Mouse (Mus musculus): Measurements from ENCODE around the gene Ndufa7.
A peak's percentile ranks its signal among the peaks of the same experiment; 100 is the strongest.
"Not testable (repeated sequence)": the region's sequence is repeated elsewhere in the genome, so short reads cannot be mapped to it uniquely, and the experiment has no call there.

The Ndufa7 gene

GRCm38 (mm10) chr17:33811142-33811516 is 13.2 kb upstream of the Ndufa7 start:
- DNase-seq (ENCODE audit: low read depth in 1 of 2, low spot score in 2 of 2), result no peak

DNA sequence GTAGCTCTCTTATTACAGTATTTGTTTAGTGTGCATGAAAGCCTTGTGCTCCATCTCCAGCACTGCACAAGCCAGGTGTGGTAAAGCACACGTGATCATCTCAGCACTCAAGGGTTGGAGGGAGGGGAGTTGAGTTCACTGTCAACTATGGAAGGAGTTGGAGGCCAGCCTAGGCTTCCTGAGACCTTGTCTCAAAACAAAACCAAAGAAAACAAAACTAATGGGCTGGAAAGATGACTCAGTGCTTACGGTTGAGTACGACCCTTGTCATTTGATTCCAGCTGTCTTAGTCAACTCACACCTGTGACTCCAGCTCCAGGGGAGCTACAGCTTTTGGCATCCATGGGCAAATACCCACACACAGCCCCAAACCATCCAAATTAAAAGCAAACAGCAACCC is 11.9 kb upstream of the Ndufa7 start:
- no peak for DNase-seq (ENCODE audit: low read depth in 1 of 2, low spot score in 2 of 2)

DNA sequence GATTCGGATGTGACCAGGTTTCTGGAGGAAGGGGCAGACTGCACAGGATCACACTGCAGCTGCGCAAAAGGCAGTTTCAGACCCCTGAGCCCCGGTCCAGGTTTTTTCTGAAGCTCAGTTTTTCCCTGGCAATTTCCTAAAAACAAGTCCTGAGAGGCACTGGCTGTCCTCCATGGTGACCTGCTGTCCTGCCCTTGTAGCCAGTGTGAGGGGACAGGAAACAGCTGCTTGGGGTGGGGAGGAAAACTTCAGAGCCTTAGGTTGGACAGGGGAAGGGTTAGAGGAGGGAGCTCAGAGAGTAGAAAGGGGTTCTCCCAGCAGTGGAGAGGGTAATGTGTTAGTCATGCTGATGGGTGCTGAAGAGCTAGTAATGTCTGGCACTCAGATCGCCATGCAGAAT is 11.4 kb upstream of the Ndufa7 start:
- no peak for DNase-seq (ENCODE audit: low read depth in 1 of 2, low spot score in 2 of 2)

DNA sequence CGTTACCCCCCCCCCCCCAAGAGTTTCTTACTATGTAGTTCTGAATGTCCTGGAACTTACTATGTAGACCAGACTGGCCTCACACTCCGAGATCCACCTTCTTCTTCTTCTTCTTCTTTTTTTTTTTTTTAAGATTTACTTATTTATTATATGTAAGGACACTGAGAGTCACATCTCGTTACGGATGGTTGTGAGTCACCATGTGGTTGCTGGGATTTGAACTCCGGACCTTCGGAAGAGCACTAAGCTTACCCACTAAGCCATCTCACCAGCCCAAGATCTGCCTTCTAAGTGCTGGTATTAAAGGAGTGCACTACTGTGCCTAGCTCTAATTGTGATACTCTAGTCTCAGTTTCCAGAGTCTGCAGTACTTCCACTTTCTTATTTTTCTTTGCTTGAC is 9.0 kb upstream of the Ndufa7 start:
- no peak for DNase-seq (ENCODE audit: low read depth in 1 of 2, low spot score in 2 of 2)

GRCm38 (mm10) chr17:33816612-33817011 is 7.8 kb upstream of the Ndufa7 start:
- no peak for DNase-seq (ENCODE audit: low read depth in 1 of 2, low spot score in 2 of 2)

GRCm38 (mm10) chr17:33817184-33817968 is 7.0 kb upstream of the Ndufa7 start:
- peak; percentile 73 to 77 for DNase-seq (ENCODE audit: low read depth in 1 of 2, low spot score in 2 of 2)

DNA sequence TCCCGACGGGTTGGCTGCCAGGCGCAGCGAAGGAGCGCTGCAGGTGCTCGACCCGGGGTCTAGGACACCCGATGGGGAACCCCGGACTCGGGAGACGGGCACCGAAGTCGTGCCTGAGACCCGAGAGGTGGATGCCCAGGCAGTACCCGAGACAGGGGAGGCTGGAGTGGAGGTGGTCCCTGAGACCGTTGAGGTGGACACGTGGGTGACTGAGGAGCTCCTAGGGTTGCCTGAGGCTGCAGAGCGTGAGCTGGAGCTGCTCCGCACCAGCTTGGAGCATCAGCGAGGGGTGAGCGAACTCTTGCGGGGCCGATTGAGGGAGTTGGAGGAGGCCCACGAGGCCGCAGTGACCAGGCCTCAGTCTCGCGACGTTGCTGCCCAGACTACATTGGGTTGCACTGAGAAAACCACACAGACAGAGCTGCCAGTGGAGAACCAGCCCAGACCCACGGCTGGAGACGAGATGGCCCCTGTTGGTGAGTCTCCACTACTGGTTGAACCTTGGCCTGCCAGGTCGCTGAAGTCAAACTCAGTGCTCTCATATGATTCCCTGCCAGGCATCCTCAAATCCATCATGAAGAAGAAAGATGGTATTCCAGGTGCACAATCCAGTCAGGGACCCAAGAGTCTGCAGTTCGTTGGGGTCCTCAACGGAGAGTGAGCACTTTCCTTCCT is 6.3 kb upstream of the Ndufa7 start:
- no peak for DNase-seq (ENCODE audit: low read depth in 1 of 2, low spot score in 2 of 2)

DNA sequence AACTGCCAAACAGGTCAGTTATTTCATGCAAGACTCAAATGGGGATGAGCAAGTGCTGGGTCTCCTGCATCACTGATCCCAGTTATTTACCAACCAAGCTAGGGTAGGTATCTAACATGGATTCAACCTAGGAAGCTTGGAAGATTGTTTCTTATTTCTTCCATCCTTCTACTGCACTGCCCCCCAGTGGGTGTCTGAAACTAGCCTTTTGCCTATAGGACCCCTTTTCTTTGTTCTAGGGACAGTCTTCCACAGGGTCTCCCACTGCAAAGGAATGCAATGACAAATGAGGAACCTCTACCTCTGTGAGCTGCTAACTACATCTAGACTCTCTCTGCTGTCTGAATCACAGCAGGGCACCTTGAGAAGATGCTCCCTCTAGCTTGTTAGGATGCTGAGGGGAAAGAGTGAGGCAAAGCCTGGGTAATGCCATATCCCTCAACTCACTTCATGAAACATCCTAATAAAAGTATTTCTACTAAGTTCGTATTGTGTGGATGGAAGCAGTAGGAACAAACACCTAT is 1.9 kb upstream of the Ndufa7 start:
- no peak for DNase-seq (ENCODE audit: low read depth in 1 of 2, low spot score in 2 of 2)

DNA sequence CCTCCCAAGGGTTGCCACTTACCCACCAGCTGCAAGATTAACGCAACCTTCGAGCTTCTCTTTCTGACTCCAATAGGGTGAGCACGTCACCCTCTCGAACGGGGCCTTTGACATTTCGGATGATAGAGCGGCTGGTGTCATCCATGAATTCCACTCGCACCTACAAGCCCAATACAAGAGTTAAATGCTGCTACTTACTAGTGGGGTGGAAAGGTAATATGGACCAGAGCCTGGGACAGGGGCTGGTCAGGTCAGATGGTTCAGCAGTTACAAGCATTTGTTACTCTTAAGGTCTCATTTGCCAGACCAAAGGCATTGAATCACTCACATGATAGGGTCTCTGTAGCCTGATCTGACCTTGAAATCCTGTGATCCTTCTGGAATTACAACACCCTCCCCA is 1.2 kb upstream of the Ndufa7 start:
- not testable (repeated sequence) for DNase-seq (ENCODE audit: low read depth in 1 of 2, low spot score in 2 of 2)

GRCm38 (mm10) chr17:33824997-33825330 is 592 bp downstream of the Ndufa7 start:
- not testable (repeated sequence) for DNase-seq (ENCODE audit: low read depth in 1 of 2, low spot score in 2 of 2)

- no peak for DNase-seq (ENCODE audit: low read depth in 1 of 2, low spot score in 2 of 2)
Measured at GRCm38 (mm10) chr17:33825462-33825861, 1.1 kb downstream of the Ndufa7 start.

DNA sequence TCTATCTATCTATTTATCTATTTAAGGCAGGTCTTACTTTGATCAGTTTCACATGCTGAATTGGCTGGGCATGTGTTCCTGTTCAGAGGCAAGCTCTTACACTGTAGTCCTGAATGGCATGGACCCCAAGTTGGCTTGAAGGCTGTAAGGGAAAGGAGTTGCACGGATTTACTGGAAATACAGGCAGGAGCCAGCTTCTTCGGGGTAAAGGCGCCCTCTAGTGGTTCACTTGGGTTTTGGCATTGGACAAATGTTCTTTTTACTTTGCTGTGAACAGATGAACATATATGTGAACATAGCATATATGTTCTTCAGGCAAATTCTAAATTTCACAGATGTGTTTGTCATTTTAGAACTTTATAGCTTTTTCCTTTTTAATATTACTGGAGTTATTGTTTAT is 2.5 kb downstream of the Ndufa7 start:
- peak in 1 of 2 experiments; percentile 52 for DNase-seq (ENCODE audit: low read depth in 1 of 2, low spot score in 2 of 2)

GRCm38 (mm10) chr17:33828892-33829291 is 4.5 kb downstream of the Ndufa7 start:
- no peak for DNase-seq (ENCODE audit: low read depth in 1 of 2, low spot score in 2 of 2)

GRCm38 (mm10) chr17:33829561-33829960 is 5.2 kb downstream of the Ndufa7 start:
- DNase-seq (ENCODE audit: low read depth in 1 of 2, low spot score in 2 of 2), result no peak

- DNase-seq (ENCODE audit: low read depth in 1 of 2, low spot score in 2 of 2), result peak; percentile 68 to 86
Measured at GRCm38 (mm10) chr17:33842966-33843795, 18.8 kb downstream of the Ndufa7 start, which contains the start of gene Cd320. TSS of gene Cd320 (plus strand) at chr17:33843091.

DNA sequence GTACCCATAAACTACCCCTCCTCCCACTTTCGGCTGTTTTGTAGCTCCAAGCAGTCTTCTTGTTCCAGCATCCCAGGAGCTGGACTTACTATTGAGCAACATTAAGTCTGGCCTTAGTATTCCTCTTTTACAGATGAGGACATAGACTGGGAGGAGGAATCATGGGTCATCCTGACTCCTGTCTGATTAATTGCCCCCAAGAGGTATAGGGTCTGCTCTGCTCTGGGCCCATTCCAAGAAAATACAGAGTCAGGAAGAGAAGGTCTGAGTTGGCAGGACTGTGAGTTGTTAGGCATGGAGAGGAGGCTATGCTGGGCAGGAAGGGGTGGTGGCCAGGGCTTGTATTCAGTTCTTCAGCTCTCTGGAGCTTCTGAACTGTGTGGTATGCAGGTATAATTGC is 19.8 kb downstream of the Ndufa7 start:
- no peak for DNase-seq (ENCODE audit: low read depth in 1 of 2, low spot score in 2 of 2)

DNA sequence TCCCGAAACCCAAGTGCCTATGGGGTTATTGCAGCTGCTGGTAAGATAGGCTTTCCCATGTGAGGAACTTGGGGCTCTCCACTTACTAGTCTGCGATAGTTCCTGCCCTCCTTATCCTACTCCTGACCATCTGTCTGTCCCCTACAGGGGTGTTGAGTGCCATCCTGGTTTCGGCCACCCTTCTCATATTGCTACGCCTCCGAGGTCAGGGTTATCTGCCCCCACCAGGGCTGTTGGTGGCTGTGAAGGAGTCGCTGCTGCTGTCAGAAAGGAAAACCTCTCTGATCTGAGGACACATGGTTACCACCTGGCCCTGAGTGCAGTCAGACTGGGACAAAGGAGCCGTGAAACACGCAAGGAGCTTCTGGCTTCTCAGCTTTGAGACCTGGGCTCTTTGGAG is 23.8 kb downstream of the Ndufa7 start:
- no peak for DNase-seq (ENCODE audit: low read depth in 1 of 2, low spot score in 2 of 2)

GRCm38 (mm10) chr17:33851331-33851730 is 27.0 kb downstream of the Ndufa7 start:
- no peak for DNase-seq (ENCODE audit: low read depth in 1 of 2, low spot score in 2 of 2)

GRCm38 (mm10) chr17:33857816-33858215 is 33.4 kb downstream of the Ndufa7 start:
- DNase-seq (ENCODE audit: low read depth in 1 of 2, low spot score in 2 of 2), result no peak

- peak; percentile 23 to 47 for DNase-seq (ENCODE audit: low read depth in 1 of 2, low spot score in 2 of 2)
Measured at GRCm38 (mm10) chr17:33865330-33866030, 41.1 kb downstream of the Ndufa7 start.

DNA sequence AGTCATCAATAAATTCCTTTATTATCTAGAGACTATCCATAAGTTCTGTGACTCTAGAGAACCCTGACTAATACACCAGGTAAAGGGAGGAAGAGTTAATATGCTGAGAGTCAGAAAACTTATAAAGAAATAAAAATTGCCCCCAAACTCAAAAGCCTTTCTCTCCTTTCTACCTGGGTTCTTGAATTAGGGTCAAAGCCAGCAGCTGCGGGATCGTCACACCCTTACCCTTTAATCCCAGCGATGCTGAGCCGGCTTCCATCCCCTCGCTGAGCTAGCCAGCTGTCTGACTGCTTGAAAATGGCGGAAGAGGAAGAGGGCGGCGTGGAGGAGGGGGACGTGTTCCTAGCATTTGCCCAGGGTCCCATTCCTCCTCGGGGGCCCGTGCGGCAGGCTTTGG is 49.2 kb downstream of the Ndufa7 start, which contains the start of gene Gm7029:
Gene Gm7029 (plus strand): TSS at position 301 of the 400 bp plus-strand sequence.
- not testable (repeated sequence) for DNase-seq (ENCODE audit: low read depth in 1 of 2, low spot score in 2 of 2)

Data from monocyte, adult 2 months (primary cell).